Mouse (Mus musculus): ENCODE measurements around the gene Dolpp1. TPM values are rescaled to one million over a fixed set of nuclear protein-coding genes. Genes with fewer than 3 reads are reported as not detected.

The Dolpp1 gene
- polyA plus RNA-seq, 1 experiment from 2014 or later = 33.2 TPM

DNA sequence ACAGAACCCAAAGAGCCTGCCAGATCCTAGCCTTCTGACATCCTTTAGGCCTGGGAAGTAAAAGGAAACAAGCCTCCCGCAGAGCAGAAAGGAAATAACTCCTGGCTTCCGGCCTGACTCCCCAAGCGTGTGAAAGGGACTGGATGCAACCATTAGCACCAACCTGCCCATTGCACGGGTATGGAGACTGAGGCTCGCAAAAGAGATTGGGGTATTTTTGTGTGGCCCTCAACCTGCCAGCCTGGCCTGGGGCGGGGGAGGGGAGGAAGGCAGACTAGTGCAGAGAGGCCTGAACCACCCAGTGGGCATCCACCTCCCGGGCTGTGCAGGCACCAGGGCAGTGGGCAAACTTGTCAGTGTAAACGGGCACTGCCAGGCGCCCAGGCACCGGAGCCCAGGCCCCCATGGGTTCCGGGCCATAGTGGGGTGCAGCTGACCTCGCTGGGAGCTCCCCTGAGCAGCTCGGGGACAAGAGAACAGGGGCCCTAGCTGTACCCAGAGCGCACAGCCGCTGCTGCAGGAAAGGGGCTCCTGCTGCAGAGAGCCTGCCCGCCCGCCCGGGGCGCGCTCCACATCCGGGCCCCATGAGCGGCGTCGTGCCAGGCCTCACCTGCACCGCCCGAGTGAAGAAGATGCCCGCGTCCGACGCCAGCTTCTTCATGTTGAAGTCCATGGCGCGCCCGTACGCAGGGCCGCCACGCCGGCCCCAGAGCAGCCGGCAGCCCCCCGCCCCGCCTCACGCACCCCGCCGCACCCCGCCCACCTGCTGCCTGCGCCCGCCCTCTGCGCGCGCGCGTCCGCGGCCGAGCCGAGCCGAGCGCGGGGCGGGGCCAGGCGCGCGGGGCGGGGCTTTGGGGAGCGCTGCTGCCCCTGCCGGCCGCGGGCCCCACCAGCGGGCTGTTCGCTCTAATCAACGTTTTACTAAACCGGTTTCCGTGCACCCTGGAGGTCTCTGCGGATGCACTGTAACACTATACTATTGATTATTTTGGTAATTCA is 33.2 kb upstream of the Dolpp1 start, which contains the start of gene Sh3glb2:
Gene Sh3glb2, minus strand, starts transcription at position 805 of the 999 bp plus-strand sequence.
- H3K9ac ChIP-seq (replicated peaks) = peak within 1 kb of the TSS; percentile 79
- H3K27me3 ChIP-seq = no peaks in the 10 kb centered on the region
- WGBS = 2% methylated on average over 73 of the region's 73 CpGs
- peak; percentile 71 for ATAC-seq (ENCODE audit: insufficient number of reproducible peaks, insufficient read depth, low FRiP score, low TSS enrichment, low read depth)
- no peaks in the 10 kb centered on the region for H3K9me3 ChIP-seq
- peak within 1 kb of the TSS; percentile 91 for H3K4me2 ChIP-seq
- H3K36me3 ChIP-seq = peaks cover 18% of the 10 kb centered on the region
- peaks cover 21% of the 10 kb centered on the region for H3K4me1 ChIP-seq (replicated peaks)
- H3K4me3 ChIP-seq (replicated peaks) = peak within 1 kb of the TSS; percentile 78
- peak within 1 kb of the TSS; percentile 77 for H3K27ac ChIP-seq

DNA sequence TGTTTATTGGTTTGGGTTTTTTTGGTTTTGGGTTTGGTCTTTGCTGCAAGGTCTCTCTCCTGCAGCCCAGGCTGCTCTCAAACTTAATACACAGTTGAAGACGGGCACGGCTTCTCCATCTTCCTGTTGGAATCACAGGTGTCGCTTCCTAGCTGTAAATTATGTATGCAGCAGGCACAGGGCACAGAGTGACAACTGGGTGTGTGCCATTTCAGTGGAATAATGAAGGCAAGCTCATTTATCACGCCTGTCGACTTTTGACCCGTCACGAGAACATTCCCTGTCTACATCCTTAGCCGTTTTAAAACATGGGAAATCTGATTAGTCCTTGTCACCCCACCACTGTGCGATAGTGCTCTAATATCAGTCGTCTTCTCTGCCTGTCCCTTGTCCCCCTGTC is 31.4 kb upstream of the Dolpp1 start:
- whole genome bisulfite sequencing = 64% methylated on average over 10 of the region's 10 CpGs
- Histone ChIP-seq H3K9ac (replicated peaks) (no peak overlapping the region), H3K4me1 (replicated peaks) (peaks cover 32% of the 10 kb centered on the region), H3K27me3 (no peaks in the 10 kb centered on the region), H3K36me3 (0 out of 2 replicates have a peak, but pooled peaks cover 2% of the 10 kb centered on the region), H3K4me2 (no peak overlapping the region), H3K4me3 (replicated peaks) (no peak overlapping the region), H3K9me3 (no peaks in the 10 kb centered on the region), H3K27ac (no peak overlapping the region)
- ATAC-seq (ENCODE audit: insufficient number of reproducible peaks, insufficient read depth, low FRiP score, low TSS enrichment, low read depth) = no peak

DNA sequence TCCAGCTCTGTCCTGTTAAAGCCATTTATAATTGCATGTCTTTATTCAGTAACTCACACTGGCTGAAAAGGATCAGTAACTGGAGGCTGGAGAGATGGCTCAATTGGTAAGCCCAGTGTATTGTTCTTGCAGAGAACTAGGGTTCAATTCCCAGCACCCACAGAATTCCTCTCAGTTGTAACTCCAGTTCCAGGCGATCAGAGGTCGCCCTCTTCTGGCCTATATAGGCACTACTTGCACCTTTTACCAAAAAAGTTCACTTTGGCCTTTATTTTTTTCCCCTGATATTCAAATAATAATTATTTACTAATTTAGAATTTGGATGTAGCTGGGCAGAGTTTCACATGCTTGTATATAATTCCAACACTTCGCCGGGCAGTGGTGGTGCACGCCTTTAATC is 29.2 kb upstream of the Dolpp1 start:
- Histone ChIP-seq H3K4me3 (replicated peaks) (no peak overlapping the region), H3K36me3 (peaks cover 10% of the 10 kb centered on the region), H3K4me2 (no peak overlapping the region), H3K4me1 (replicated peaks) (peaks cover 22% of the 10 kb centered on the region), H3K27me3 (no peaks in the 10 kb centered on the region), H3K9me3 (no peaks in the 10 kb centered on the region), H3K27ac (no peak overlapping the region), H3K9ac (replicated peaks) (no peak overlapping the region)
- WGBS = 73% methylated on average over 5 of the region's 5 CpGs
- no peak for ATAC-seq (ENCODE audit: insufficient number of reproducible peaks, insufficient read depth, low FRiP score, low TSS enrichment, low read depth)

DNA sequence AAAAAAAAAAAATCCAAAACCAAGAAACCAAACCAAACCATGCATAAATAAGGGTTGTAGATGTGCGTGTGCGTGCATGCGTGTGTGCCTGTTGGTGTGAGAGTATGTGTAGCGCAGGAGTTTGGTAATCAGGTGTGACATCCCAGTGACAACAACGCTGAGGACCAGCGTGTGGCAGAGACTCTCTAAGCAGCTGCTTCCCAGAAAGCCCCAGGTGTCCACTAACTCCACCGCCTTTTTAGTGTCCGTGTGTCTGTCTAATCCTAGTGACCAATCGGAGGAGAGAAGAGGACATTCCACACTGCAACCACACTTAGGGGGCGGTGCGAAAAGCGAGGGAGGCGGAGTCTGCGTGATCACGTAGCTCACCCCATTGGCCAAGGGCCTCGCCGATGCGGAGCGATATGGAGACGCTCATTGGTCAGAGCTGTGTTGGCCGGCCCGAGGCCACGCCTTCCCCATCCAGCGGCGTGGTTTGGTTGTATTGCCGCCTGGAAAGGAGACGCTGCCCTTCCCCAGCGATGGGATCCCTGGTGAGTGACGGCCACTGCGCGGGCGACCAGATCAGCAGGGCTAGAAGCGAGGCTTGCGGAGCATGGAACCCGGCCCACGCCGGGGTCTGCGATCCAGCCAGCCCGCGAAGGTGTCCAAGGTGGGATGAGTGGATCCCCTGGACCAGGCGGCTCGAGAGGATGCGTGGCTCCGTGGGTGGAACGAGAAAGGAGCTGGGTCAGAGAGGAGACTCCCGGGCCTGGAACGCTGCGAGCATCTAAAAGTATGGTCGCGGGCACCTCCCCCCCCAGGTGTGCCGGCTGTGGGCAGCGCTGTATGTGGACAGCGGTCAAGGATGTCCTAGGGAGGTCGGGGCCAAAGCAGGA is 28.0 kb upstream of the Dolpp1 start, which contains the start of gene Miga2:
Gene Miga2, plus strand, starts transcription at position 461 of the 878 bp plus-strand sequence.
- peak within 1 kb of the TSS; percentile 94 for H3K4me3 ChIP-seq (replicated peaks)
- H3K27ac ChIP-seq = peak within 1 kb of the TSS; percentile 64
- peaks cover 21% of the 10 kb centered on the region for H3K36me3 ChIP-seq
- peak; percentile 99 for ATAC-seq (ENCODE audit: insufficient number of reproducible peaks, insufficient read depth, low FRiP score, low TSS enrichment, low read depth)
- no peaks in the 10 kb centered on the region for H3K9me3 ChIP-seq
- H3K4me1 ChIP-seq (replicated peaks) = peaks cover 12% of the 10 kb centered on the region
- no peaks in the 10 kb centered on the region for H3K27me3 ChIP-seq
- H3K9ac ChIP-seq (replicated peaks) = peak within 1 kb of the TSS; percentile 88
- peak within 1 kb of the TSS; percentile 97 for H3K4me2 ChIP-seq
- under 1% methylated on average over 54 of the region's 54 CpGs for WGBS

DNA sequence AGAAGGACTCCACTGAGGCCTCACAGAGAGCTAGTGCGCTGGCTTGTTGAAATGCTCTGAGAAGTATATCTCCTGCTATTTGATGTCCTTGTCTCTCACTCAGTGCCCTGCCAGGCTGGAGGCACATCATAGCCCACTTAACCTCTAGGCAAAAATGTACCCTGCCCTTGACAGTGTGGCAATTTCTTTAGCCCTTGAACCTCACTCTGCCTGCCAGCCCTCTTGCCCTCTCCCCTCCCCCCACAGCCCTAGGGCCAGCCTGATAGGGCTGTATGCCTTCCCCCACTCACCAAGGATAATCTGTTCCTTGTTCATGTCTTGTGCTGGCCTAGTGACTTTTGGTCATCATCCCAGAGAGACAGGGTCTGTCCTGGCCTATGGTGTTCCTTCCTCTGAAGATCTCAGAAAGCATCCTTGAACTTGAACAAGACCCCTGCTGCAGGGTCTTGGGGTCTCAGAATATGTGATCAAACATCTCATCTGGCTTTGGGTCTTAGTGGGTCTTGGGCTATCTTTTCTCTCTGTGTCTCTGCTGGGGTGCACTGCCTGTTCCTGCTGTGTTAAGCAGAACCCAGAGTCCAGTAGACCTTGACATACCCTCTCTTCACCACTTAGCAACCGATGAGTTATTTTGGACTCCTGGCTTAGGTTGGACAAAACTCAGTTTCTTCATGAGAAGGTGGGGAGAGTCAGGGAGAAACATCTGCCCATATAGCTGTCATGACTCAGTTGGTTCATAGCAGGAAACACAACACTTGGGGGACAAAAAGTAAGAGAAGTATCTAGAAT is 26.6 kb upstream of the Dolpp1 start:
- no peak for ATAC-seq (ENCODE audit: insufficient number of reproducible peaks, insufficient read depth, low FRiP score, low TSS enrichment, low read depth)
- peaks cover 12% of the 10 kb centered on the region for H3K4me1 ChIP-seq (replicated peaks)
- WGBS = 89% methylated on average over 2 of the region's 2 CpGs
- no peaks in the 10 kb centered on the region for H3K27me3 ChIP-seq
- H3K9me3 ChIP-seq = no peaks in the 10 kb centered on the region
- peak overlapping the region; percentile 94 for H3K4me3 ChIP-seq (replicated peaks)
- peak overlapping the region; percentile 97 for H3K4me2 ChIP-seq
- H3K27ac ChIP-seq = no peak overlapping the region
- peak overlapping the region; percentile 88 for H3K9ac ChIP-seq (replicated peaks)
- peaks cover 36% of the 10 kb centered on the region for H3K36me3 ChIP-seq

DNA sequence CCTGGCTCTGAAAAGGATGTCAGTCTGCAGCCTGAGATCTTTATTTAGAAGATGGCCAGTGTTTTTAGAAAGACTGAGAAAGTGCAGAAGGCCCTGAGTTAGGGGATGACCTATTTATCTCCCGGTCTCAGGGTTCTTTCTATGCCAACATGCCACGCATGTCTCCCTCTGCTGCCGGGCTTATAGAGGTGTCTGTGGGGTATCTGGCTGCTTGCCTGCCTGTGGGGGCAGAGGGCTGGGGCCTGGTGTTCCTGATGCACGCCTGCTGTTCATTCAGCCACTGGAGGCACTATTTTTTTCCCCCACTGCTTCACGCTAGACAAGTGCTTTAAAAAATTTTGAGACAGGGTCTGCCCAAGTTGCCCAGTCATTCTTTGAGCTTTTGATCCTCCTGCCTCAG is 25.9 kb upstream of the Dolpp1 start:
- ATAC-seq (ENCODE audit: insufficient number of reproducible peaks, insufficient read depth, low FRiP score, low TSS enrichment, low read depth) = no peak
- Histone ChIP-seq H3K4me3 (replicated peaks) (no peak overlapping the region), H3K4me2 (no peak overlapping the region), H3K27me3 (no peaks in the 10 kb centered on the region), H3K27ac (no peak overlapping the region), H3K4me1 (replicated peaks) (peaks cover 12% of the 10 kb centered on the region), H3K36me3 (peaks cover 43% of the 10 kb centered on the region), H3K9me3 (no peaks in the 10 kb centered on the region), H3K9ac (replicated peaks) (no peak overlapping the region)
- WGBS = 84% methylated on average over 5 of the region's 5 CpGs

DNA sequence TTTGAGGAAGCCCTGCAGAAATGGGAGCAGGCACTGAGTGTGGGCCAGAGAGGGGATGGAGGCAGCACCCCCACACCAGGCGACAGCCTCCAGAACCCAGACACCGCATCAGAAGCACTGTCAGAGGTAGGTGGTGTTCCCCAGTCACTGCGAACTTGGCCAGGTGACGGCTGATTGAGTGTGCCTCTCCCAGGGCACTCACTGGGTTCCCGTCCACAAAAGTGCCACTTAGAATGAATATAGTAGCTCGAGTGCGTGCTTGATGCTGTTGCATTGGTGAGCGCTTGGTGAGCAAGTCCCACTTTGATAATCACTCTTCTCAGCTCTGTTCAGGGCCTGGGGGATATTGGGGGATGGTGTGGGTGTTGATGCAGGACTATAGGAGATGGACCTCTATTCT is 20.5 kb upstream of the Dolpp1 start:
- 92% methylated on average over 8 of the region's 8 CpGs for WGBS
- Histone ChIP-seq H3K4me2 (no peak overlapping the region), H3K9ac (replicated peaks) (no peak overlapping the region), H3K36me3 (peaks cover 90% of the 10 kb centered on the region), H3K27me3 (no peaks in the 10 kb centered on the region), H3K9me3 (no peaks in the 10 kb centered on the region), H3K27ac (no peak overlapping the region), H3K4me3 (replicated peaks) (no peak overlapping the region), H3K4me1 (replicated peaks) (no peaks in the 10 kb centered on the region)
- no peak for ATAC-seq (ENCODE audit: insufficient number of reproducible peaks, insufficient read depth, low FRiP score, low TSS enrichment, low read depth)

DNA sequence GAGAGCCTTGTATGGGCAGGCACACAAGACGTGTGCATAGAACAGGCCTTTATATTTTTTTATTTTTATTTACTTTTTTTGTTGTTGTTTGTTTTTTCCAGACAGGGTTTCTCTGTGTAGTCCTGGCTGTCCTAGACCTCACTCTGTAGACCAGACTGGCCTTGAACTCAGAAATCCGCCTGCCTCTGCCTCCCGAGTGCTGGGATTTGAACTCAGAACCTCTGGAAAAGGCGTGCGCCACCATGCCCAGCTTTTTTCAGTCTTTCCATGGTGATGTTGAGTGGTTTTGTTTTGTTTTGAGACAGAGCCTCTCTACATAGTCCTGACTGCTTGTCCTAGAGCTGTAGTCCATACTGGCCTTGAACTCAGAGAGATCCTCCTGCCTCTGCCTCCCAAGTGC is 19.3 kb upstream of the Dolpp1 start:
- no peaks in the 10 kb centered on the region for H3K9me3 ChIP-seq
- no peaks in the 10 kb centered on the region for H3K27me3 ChIP-seq
- H3K36me3 ChIP-seq = peaks cover 93% of the 10 kb centered on the region
- H3K4me2 ChIP-seq = no peak overlapping the region
- ATAC-seq (ENCODE audit: insufficient number of reproducible peaks, insufficient read depth, low FRiP score, low TSS enrichment, low read depth) = no peak
- whole genome bisulfite sequencing = 93% methylated on average over 5 of the region's 5 CpGs
- H3K4me1 ChIP-seq (replicated peaks) = no peaks in the 10 kb centered on the region
- no peak overlapping the region for H3K4me3 ChIP-seq (replicated peaks)
- H3K9ac ChIP-seq (replicated peaks) = no peak overlapping the region
- no peak overlapping the region for H3K27ac ChIP-seq

DNA sequence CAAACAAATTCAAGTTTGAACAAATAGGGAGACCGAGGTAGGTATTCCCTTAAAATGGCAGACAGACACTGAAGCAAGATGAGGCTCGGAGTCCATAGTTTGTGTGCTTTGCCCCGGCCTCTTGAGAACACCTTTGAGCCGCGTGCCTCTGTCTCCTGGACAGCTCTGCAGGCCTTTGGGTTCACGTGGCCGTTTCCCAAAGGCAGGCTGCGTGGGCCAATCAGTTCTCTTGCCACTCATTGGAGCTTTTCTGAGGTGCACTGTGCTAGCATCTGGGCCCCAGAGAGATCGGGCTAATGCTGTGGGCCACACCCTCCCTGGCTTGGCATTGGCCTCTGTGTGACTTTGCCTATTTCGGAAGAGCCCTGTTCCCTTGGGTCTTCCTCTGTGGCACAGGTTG is 16.2 kb upstream of the Dolpp1 start:
- no peak overlapping the region for H3K9ac ChIP-seq (replicated peaks)
- no peaks in the 10 kb centered on the region for H3K9me3 ChIP-seq
- WGBS = 91% methylated on average over 10 of the region's 10 CpGs
- H3K4me1 ChIP-seq (replicated peaks) = no peaks in the 10 kb centered on the region
- no peak for ATAC-seq (ENCODE audit: insufficient number of reproducible peaks, insufficient read depth, low FRiP score, low TSS enrichment, low read depth)
- no peaks in the 10 kb centered on the region for H3K27me3 ChIP-seq
- peaks cover 93% of the 10 kb centered on the region for H3K36me3 ChIP-seq
- H3K4me2 ChIP-seq = no peak overlapping the region
- no peak overlapping the region for H3K4me3 ChIP-seq (replicated peaks)
- no peak overlapping the region for H3K27ac ChIP-seq

DNA sequence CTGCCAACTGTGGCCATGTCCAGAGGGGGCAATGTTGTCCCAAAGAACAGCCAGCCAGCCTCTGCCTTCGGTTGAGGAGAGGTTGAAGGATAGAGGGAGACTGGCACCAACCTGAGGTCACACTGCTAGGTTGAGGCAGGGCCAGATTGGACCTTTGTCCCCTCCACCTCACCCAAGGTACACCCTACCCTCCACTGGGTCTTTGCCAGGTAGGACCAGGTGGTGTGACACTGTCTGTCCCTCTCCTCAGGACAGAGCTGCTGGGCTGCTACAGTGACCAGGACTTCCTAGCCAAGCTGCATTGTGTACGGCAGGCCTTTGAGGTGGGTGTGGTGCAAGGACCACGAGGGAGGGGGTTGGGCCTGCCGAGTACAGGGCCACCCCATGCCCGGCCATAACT is 14.3 kb upstream of the Dolpp1 start:
- H3K27ac ChIP-seq = no peak overlapping the region
- no peaks in the 10 kb centered on the region for H3K9me3 ChIP-seq
- no peak overlapping the region for H3K4me3 ChIP-seq (replicated peaks)
- H3K36me3 ChIP-seq = peaks cover 93% of the 10 kb centered on the region
- H3K9ac ChIP-seq (replicated peaks) = no peak overlapping the region
- H3K27me3 ChIP-seq = no peaks in the 10 kb centered on the region
- H3K4me2 ChIP-seq = no peak overlapping the region
- H3K4me1 ChIP-seq (replicated peaks) = no peaks in the 10 kb centered on the region
- ATAC-seq (ENCODE audit: insufficient number of reproducible peaks, insufficient read depth, low FRiP score, low TSS enrichment, low read depth) = no peak
- 87% methylated on average over 5 of the region's 5 CpGs for WGBS

Measured in limb, embryonic 12.5 days (tissue).